Mouse (Mus musculus) granulocyte monocyte progenitor cell, adult 5-6 weeks (primary cell): ENCODE measurements at regions not wholly inside any gene's neighbourhood (a gene's known extent, or its start where the extent isn't known, plus 50 kb on each side); places are given as distances from the start of the nearest gene placed in this dataset.
A peak's percentile ranks its signal among the peaks of the same experiment; 100 is the strongest.

ENCODE experiments used
- ATAC-seq: replicated peaks from 2 replicates; pipeline ENCODE4 v1.8.0; 2016; ENCODE audit warnings: mild to moderate bottlenecking, moderate TSS enrichment, inconsistent platforms; ENCODE audit not compliant: poor library complexity, severe bottlenecking

- peak; percentile 95 for ATAC-seq
Measured at GRCm38 (mm10) chr19:15801811-15802486, 145.2 kb downstream of the Psat1 start.

GRCm38 (mm10) chr19:15800856-15801706 is 146.1 kb downstream of the Psat1 start:
- ATAC-seq, result no peak

GRCm38 (mm10) chr19:15796466-15796865 is 150.7 kb downstream of the Psat1 start:
- ATAC-seq, result no peak

- no peak for ATAC-seq
Measured at GRCm38 (mm10) chr19:15791942-15792341, 155.2 kb downstream of the Psat1 start.

GRCm38 (mm10) chr19:15791264-15791913 is 155.7 kb downstream of the Psat1 start:
- ATAC-seq, result no peak

- 0 out of 2 replicates have a peak, but pooled peaks have one; percentile 14 for ATAC-seq
Measured at GRCm38 (mm10) chr19:15790620-15791263, 156.4 kb downstream of the Psat1 start.

- ATAC-seq, result peak; percentile 74
Measured at GRCm38 (mm10) chr19:15789741-15790140, 157.4 kb downstream of the Psat1 start.

- no peak for ATAC-seq
Measured at GRCm38 (mm10) chr19:15784644-15785043, 162.5 kb downstream of the Psat1 start.

GRCm38 (mm10) chr19:15769651-15770050 is 177.5 kb downstream of the Psat1 start:
- no peak for ATAC-seq

GRCm38 (mm10) chr19:15761086-15761485 is 186.1 kb downstream of the Psat1 start:
- ATAC-seq, result no peak

GRCm38 (mm10) chr19:15745026-15745777 is 201.9 kb downstream of the Psat1 start:
- ATAC-seq, result no peak

GRCm38 (mm10) chr19:15736200-15736599 is 210.9 kb downstream of the Psat1 start:
- no peak for ATAC-seq

- ATAC-seq, result no peak
Measured at GRCm38 (mm10) chr19:15726785-15727406, 220.2 kb downstream of the Psat1 start.

- ATAC-seq, result no peak
Measured at GRCm38 (mm10) chr19:15692379-15693023, 254.6 kb downstream of the Psat1 start.

GRCm38 (mm10) chr19:15669996-15670395 is 277.1 kb downstream of the Psat1 start:
- ATAC-seq, result no peak

GRCm38 (mm10) chr19:15669541-15669940 is 277.6 kb downstream of the Psat1 start:
- no peak for ATAC-seq

GRCm38 (mm10) chr19:15668624-15669016 is 278.5 kb downstream of the Psat1 start:
- no peak for ATAC-seq

- ATAC-seq, result no peak
Measured at GRCm38 (mm10) chr19:15667889-15668623, 279.1 kb downstream of the Psat1 start.
